Mouse (Mus musculus): Measurements from ENCODE around the gene Grb10.

The Grb10 gene

GRCm38 (mm10) chr11:12038470-12038985 lies at the start of gene Grb10:
TSS of gene Grb10 (minus strand) at chr11:12038683.
- DNase-seq (ENCODE audit: low read depth, low spot score): no peak
- H3K36me3 ChIP-seq (ENCODE audit: control insufficient read depth, insufficient read depth, low read length, poor library complexity, severe bottlenecking): no peaks in the 10 kb centered on the region

GRCm38 (mm10) chr11:12081638-12082037 lies 43.2 kb upstream of the Grb10 start:
- DNase-seq (ENCODE audit: low read depth, low spot score): no peak
- H3K27me3 ChIP-seq (ENCODE audit: control insufficient read depth, insufficient read depth, low read length, poor library complexity, severe bottlenecking): no peaks in the 10 kb centered on the region
- no peaks in the 10 kb centered on the region for H3K36me3 ChIP-seq (ENCODE audit: control insufficient read depth, insufficient read depth, low read length, poor library complexity, severe bottlenecking)

More at GRCm38 (mm10) chr11:12038470-12038985, at the start of gene Grb10:
- H3K27me3 ChIP-seq (ENCODE audit: control insufficient read depth, insufficient read depth, low read length, poor library complexity, severe bottlenecking): no peaks in the 10 kb centered on the region

- no peaks in the 10 kb centered on the region for H3K36me3 ChIP-seq (ENCODE audit: control insufficient read depth, insufficient read depth, low read length, poor library complexity, severe bottlenecking)
- DNase-seq (ENCODE audit: low read depth, low spot score): no peak
Measured at GRCm38 (mm10) chr11:12079231-12079630, 40.7 kb upstream of the Grb10 start.

GRCm38 (mm10) chr11:12075449-12075848 lies 37.0 kb upstream of the Grb10 start:
- no peaks in the 10 kb centered on the region for H3K36me3 ChIP-seq (ENCODE audit: control insufficient read depth, insufficient read depth, low read length, poor library complexity, severe bottlenecking)
- no peak for DNase-seq (ENCODE audit: low read depth, low spot score)

More at GRCm38 (mm10) chr11:12079231-12079630, 40.7 kb upstream of the Grb10 start:
- H3K27me3 ChIP-seq (ENCODE audit: control insufficient read depth, insufficient read depth, low read length, poor library complexity, severe bottlenecking): no peaks in the 10 kb centered on the region

GRCm38 (mm10) chr11:12073394-12074226 lies 35.1 kb upstream of the Grb10 start:
- no peaks in the 10 kb centered on the region for H3K36me3 ChIP-seq (ENCODE audit: control insufficient read depth, insufficient read depth, low read length, poor library complexity, severe bottlenecking)
- H3K27me3 ChIP-seq (ENCODE audit: control insufficient read depth, insufficient read depth, low read length, poor library complexity, severe bottlenecking): no peaks in the 10 kb centered on the region
- DNase-seq (ENCODE audit: low read depth, low spot score): no peak

More at GRCm38 (mm10) chr11:12075449-12075848, 37.0 kb upstream of the Grb10 start:
- H3K27me3 ChIP-seq (ENCODE audit: control insufficient read depth, insufficient read depth, low read length, poor library complexity, severe bottlenecking): no peaks in the 10 kb centered on the region

GRCm38 (mm10) chr11:12072322-12072721 lies 33.8 kb upstream of the Grb10 start:
- no peaks in the 10 kb centered on the region for H3K27me3 ChIP-seq (ENCODE audit: control insufficient read depth, insufficient read depth, low read length, poor library complexity, severe bottlenecking)
- no peak for DNase-seq (ENCODE audit: low read depth, low spot score)
- no peaks in the 10 kb centered on the region for H3K36me3 ChIP-seq (ENCODE audit: control insufficient read depth, insufficient read depth, low read length, poor library complexity, severe bottlenecking)

GRCm38 (mm10) chr11:12059005-12059404 lies 20.5 kb upstream of the Grb10 start:
- DNase-seq (ENCODE audit: low read depth, low spot score): no peak
- no peaks in the 10 kb centered on the region for H3K36me3 ChIP-seq (ENCODE audit: control insufficient read depth, insufficient read depth, low read length, poor library complexity, severe bottlenecking)
- no peaks in the 10 kb centered on the region for H3K27me3 ChIP-seq (ENCODE audit: control insufficient read depth, insufficient read depth, low read length, poor library complexity, severe bottlenecking)

GRCm38 (mm10) chr11:12048547-12049327 lies 10.3 kb upstream of the Grb10 start:
- DNase-seq (ENCODE audit: low read depth, low spot score): no peak
- Histone ChIP-seq H3K36me3 (ENCODE audit: control insufficient read depth, insufficient read depth, low read length, poor library complexity, severe bottlenecking) (no peaks in the 10 kb centered on the region), H3K27me3 (ENCODE audit: control insufficient read depth, insufficient read depth, low read length, poor library complexity, severe bottlenecking) (no peaks in the 10 kb centered on the region)

- Histone ChIP-seq H3K36me3 (ENCODE audit: control insufficient read depth, insufficient read depth, low read length, poor library complexity, severe bottlenecking) (no peaks in the 10 kb centered on the region), H3K27me3 (ENCODE audit: control insufficient read depth, insufficient read depth, low read length, poor library complexity, severe bottlenecking) (no peaks in the 10 kb centered on the region)
- no peak for DNase-seq (ENCODE audit: low read depth, low spot score)
Measured at GRCm38 (mm10) chr11:12048135-12048534, 9.7 kb upstream of the Grb10 start.

GRCm38 (mm10) chr11:12044245-12044644 lies 5.8 kb upstream of the Grb10 start:
- Histone ChIP-seq H3K27me3 (ENCODE audit: control insufficient read depth, insufficient read depth, low read length, poor library complexity, severe bottlenecking) (no peaks in the 10 kb centered on the region), H3K36me3 (ENCODE audit: control insufficient read depth, insufficient read depth, low read length, poor library complexity, severe bottlenecking) (no peaks in the 10 kb centered on the region)
- no peak for DNase-seq (ENCODE audit: low read depth, low spot score)

GRCm38 (mm10) chr11:12041787-12042186 lies 3.3 kb upstream of the Grb10 start:
- Histone ChIP-seq H3K36me3 (ENCODE audit: control insufficient read depth, insufficient read depth, low read length, poor library complexity, severe bottlenecking) (no peaks in the 10 kb centered on the region), H3K27me3 (ENCODE audit: control insufficient read depth, insufficient read depth, low read length, poor library complexity, severe bottlenecking) (no peaks in the 10 kb centered on the region)
- DNase-seq (ENCODE audit: low read depth, low spot score): no peak

- H3K27me3 ChIP-seq (ENCODE audit: control insufficient read depth, insufficient read depth, low read length, poor library complexity, severe bottlenecking): no peaks in the 10 kb centered on the region
- no peaks in the 10 kb centered on the region for H3K36me3 ChIP-seq (ENCODE audit: control insufficient read depth, insufficient read depth, low read length, poor library complexity, severe bottlenecking)
- no peak for DNase-seq (ENCODE audit: low read depth, low spot score)
Measured at GRCm38 (mm10) chr11:12041379-12041778, 2.9 kb upstream of the Grb10 start.

GRCm38 (mm10) chr11:12040391-12040790 lies 1.9 kb upstream of the Grb10 start:
- no peaks in the 10 kb centered on the region for H3K27me3 ChIP-seq (ENCODE audit: control insufficient read depth, insufficient read depth, low read length, poor library complexity, severe bottlenecking)
- no peaks in the 10 kb centered on the region for H3K36me3 ChIP-seq (ENCODE audit: control insufficient read depth, insufficient read depth, low read length, poor library complexity, severe bottlenecking)
- DNase-seq (ENCODE audit: low read depth, low spot score): no peak

GRCm38 (mm10) chr11:12039748-12040147 lies 1.3 kb upstream of the Grb10 start:
- DNase-seq (ENCODE audit: low read depth, low spot score): no peak
- Histone ChIP-seq H3K27me3 (ENCODE audit: control insufficient read depth, insufficient read depth, low read length, poor library complexity, severe bottlenecking) (no peaks in the 10 kb centered on the region), H3K36me3 (ENCODE audit: control insufficient read depth, insufficient read depth, low read length, poor library complexity, severe bottlenecking) (no peaks in the 10 kb centered on the region)

- DNase-seq (ENCODE audit: low read depth, low spot score): no peak
- H3K36me3 ChIP-seq (ENCODE audit: control insufficient read depth, insufficient read depth, low read length, poor library complexity, severe bottlenecking): no peaks in the 10 kb centered on the region
Measured at GRCm38 (mm10) chr11:12039098-12039497, 615 bp upstream of the Grb10 start.

More at GRCm38 (mm10) chr11:12039098-12039497, 615 bp upstream of the Grb10 start:
- no peaks in the 10 kb centered on the region for H3K27me3 ChIP-seq (ENCODE audit: control insufficient read depth, insufficient read depth, low read length, poor library complexity, severe bottlenecking)
